Mouse (Mus musculus): ENCODE measurements around the gene Parg.

The Parg gene

DNA sequence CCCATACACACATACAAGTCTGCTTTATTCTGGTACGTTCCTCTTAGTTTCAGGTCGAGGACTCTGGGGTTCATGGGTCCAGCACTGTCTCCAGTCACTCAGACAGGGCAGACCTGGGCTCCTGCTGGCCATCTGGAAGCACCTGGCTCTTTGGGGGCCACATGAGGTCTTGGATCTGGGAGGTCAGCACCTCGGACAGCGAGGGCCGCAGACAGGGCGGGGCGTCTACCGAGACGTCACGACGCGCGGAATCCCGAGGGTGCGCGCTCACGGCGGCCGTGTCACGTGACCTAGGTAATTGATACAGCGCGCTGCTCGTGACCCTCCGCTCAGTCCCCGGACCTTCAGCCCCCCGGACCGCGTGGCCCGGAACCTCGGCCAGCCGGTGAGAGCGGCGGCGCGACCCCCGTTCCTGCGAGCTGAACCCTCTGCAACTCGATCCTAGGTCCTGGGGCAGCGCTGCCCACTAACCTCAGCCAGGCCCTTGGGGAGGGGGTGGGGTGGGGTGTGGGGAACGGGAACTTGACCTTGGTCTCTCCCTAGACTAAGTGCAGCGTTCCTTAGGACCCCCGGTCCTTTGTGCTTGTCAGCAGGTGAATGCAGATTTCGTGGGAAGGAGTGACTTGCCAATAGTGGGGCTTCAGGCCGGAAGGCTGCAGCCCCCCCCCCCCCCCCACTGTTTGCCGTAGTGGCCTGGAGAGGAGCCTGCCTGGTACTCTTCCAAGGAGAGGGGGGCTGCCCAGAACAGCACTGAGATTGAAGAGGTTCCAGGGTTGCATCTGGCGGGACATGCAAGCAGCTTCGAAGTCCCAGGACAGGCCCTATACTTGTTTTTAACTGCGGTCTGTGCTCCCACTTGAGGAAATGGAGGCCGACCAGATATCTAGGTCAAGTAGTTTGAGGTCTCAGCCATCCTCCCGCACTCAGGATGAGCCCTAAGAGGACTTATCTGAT, 120.3 kb downstream of the Parg start, which contains the start of gene Ogdhl:
TSS of gene Ogdhl (plus strand) at position 288 of the 954 bp plus-strand sequence.
- DNase-seq (ENCODE audit: low read depth, low spot score) = peak; percentile 33

DNA sequence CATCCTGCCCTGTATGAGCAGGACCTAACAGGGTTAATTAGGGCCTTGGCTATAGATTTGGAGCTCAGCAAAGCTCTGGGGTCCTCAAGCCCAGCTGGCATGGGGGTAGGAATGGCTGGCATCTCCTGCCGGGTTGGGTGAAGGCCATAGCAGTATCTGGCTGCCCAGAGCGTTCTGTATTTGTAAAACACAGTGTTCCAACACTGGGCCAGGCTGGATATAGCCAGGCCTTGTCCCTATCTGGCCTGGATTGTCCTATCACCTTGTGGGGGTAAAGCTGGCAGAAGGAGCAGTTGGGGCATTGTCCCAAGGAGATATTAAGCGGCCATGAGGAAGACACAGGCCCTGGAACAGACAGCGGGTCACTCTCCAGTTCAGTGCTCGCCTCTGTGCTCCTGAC, 121.5 kb downstream of the Parg start:
- no peak for DNase-seq (ENCODE audit: low read depth, low spot score)

- DNase-seq (ENCODE audit: low read depth, low spot score) = no peak
Measured at GRCm38 (mm10) chr14:32327366-32327765, 125.6 kb downstream of the Parg start.

GRCm38 (mm10) chr14:32332515-32333445, 131.0 kb downstream of the Parg start:
- no peak for DNase-seq (ENCODE audit: low read depth, low spot score)

GRCm38 (mm10) chr14:32336021-32336420, 134.3 kb downstream of the Parg start:
- DNase-seq (ENCODE audit: low read depth, low spot score) = no peak

DNA sequence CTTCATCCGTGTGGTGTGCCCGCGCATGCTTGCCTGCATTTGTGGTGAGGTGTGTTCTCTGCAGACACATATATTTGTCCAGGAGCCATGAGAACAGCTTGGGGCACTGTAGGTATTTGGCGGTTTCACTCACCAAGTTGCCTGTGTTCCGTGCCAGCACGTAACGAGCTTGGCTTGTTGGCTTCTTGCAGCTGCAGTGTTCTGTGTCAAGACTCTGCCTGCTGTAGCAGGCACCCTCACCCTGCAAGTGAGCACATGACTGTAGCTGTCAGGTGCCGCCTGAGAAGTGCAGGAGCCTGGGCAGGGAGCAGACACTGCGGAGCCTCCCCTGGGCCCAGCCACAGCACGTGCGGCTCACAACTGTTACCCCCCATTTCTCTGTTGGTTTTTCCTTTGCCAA, 134.8 kb downstream of the Parg start:
- DNase-seq (ENCODE audit: low read depth, low spot score) = no peak

- no peak for DNase-seq (ENCODE audit: low read depth, low spot score)
Measured at GRCm38 (mm10) chr14:32341823-32342222, 140.1 kb downstream of the Parg start.

- DNase-seq (ENCODE audit: low read depth, low spot score) = no peak
Measured at GRCm38 (mm10) chr14:32344176-32344575, 142.4 kb downstream of the Parg start.

GRCm38 (mm10) chr14:32344694-32345093, 142.9 kb downstream of the Parg start:
- no peak for DNase-seq (ENCODE audit: low read depth, low spot score)
